Mouse (Mus musculus) cerebellum, postnatal 14 days (tissue): ENCODE measurements at regions not wholly inside any gene's neighbourhood (a gene's known extent, or its start where the extent isn't known, plus 50 kb on each side); places are given as distances from the start of the nearest gene placed in this dataset.
"Not testable (repeated sequence)": the region's sequence is repeated elsewhere in the genome, so short reads cannot be mapped to it uniquely, and the experiment has no call there.

Source experiments
- DNase-seq, 2 experiments: peaks; one replicate each; pipeline ENCODE4 v3.0.0; 2021; ENCODE audit warnings: mixed read lengths in 2 of 2

DNA sequence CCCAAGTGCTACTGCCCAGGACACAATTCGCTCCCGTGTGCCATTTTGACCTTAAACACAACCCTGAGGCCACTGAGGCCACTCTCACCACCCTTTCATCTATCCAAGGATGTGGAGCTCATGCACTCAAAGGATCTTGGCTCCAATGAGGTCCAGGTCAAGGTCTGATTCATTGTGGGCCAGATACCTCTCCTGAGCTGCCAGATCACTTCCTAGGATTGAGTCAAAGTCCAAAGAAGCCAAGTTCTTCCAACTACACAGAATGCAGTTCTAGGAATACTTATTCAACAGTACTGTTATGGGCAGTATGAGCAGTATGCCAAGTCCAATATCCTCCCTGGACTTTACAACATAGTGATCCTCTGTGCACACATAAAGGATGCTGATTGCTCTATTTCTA is 304.9 kb downstream of the Inhba start:
- DNase-seq: no peak

DNA sequence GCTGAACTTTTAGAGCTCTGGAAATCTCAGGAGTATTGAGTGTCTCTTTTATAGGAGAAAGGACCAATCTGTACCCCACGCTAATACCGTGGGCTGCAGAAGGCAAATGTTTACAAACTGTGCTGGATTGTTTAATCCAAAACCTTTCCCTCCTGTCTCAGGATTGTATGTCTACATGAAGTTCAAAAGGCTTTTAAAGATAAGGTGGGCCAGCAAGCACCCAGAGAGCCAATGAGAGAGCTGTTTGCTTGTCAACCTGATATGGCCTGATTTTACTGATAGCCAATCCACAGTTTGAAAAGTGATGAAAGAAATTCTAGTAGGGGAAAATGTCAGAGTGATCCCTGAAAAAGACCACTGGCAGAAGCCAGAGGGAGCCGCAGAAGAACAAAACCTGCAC is 305.8 kb downstream of the Inhba start:
- DNase-seq: no peak

DNA sequence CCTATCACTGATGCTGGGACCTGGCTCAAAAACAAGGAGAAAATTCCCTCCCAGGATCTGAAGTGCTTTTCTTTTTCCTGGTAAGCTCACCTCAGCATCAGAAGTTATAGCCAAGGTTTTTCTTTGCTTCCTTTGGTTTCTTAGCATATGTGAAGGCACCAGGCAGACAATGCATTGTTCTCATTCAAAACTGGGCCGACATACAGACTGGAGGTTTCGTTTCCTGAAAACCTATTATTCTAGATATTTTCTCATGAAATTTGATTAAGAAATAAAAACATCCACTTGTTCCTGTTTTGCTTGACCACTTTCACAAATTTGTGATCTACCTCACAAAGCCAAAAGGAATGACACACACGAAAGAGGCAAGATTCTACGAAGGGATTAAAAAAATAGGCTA is 308.7 kb downstream of the Inhba start:
- no peak for DNase-seq

DNA sequence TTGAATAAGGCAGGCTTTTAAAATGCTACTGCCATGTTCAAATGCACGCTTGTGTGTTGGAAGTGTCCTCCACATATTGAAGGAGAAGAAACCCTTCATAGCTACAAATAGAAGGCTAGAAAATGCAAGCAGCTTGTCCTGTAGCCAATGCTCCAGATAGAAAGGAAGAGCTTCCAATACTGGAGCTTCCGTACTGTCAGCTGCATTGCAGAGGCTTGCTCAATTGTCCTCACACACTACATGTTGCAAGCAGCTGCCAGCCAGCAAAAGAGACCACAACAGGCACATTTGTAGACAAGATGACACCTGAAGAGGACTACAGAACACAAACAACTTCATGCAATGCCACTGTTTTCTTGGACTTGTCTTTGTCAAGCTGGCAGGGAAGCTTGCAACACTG is 314.0 kb downstream of the Inhba start:
- no peak for DNase-seq

DNA sequence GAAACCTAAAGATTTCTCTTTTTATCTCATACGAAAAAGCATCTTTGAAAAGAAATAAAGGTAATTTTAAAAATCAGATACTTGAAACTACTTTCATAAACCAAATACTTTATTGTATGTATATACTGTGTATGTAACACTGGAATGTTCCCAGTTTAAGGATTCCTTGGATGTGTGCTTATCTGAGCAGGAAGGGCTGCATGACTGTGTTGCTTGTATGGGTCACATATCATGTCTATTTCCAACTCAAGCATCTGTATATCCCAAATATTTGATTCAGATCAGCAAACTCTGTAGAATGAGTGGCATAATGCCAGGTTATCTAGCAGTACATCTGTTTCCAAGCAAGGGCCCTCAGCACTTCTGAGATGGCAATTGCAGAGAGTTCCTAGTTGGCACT is 330.1 kb downstream of the Inhba start:
- DNase-seq: no peak

DNA sequence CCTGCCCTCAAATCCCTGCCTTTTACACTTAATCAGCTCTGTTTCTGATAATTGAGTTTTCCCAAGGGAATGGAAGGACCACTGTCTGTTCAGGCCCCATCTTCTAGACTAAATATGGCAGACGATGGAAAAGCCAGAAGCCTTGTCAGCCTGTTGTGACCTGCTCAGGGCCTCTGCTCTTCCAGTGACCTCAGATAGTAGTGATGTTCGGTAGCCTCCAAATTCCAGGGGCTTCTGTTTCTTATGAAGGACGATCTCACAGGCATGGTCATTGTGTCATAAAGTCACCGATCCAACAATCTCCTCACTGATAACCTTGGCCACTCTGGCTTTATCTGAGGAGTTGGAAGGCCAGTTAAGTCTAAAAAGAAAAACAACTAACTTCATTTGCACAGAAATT is 330.5 kb downstream of the Inhba start:
- DNase-seq: no peak

DNA sequence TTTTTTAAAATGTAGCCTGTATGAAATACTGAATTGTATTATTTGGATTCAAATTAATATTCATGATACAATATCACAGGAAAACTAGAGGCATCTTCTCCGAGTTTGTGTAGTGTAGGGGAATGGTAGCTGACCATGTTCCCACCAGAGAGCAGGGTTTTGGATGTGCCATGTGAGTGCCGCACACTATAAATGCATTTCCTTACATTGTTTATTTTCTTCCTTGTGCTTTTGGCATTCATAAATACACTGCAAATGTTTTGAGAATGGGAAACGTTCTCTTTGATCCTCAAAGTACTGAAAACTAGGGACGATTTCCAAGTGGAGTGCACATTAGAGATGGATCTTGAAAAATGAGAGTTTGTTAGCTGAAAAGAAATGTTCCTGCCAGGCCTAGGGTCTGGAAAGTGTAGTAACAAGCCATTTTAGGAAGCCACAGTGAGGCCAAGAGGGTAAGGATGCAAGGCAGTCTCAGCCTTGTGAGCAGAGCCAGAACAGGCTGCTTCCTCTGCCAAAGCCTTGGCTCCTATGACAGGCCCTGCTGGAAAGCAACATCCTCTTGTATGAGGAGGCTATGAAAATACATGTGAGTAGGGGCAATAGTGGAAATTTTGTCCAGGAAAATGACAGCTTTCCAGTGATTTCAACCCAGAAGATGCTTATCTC is 331.8 kb downstream of the Inhba start:
- DNase-seq: peak; percentile 40 to 48

DNA sequence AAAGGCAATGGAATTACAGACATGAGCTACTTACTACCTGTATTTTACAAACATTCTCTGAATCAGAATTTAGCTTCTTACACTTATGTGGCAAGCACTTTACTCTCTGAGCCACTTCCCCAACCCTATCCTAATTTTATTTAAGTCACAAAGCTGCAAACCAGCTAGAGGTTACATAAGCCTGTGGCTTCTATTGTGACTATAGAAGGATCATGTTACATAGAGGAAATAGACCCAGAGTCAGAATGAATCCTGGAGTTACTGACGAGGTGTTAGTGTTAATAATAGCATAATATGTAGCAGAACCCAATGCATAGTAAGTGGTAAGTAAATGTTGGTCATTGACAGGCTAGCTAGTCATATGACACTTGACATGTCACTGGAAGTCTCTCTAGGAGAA is 337.7 kb downstream of the Inhba start:
- no peak for DNase-seq

DNA sequence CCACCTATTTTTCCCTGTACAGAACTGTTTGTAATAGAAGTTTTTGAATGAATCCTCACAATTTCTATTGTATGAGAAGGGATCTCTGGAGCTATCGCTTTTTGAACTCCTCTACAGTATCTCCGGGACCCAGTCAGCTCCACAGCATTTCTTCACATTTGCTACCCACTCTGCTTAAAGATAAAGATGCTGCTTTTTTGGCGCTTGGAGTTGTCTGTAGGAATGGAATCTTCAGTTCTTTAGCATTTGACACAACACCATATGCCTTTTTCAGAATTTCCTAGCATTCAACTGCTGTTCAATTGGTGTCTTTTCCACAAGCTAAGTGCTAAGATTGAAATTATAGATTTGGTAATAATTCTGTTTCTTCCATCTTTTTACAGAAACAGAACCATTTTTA is 338.4 kb downstream of the Inhba start:
- no peak for DNase-seq

DNA sequence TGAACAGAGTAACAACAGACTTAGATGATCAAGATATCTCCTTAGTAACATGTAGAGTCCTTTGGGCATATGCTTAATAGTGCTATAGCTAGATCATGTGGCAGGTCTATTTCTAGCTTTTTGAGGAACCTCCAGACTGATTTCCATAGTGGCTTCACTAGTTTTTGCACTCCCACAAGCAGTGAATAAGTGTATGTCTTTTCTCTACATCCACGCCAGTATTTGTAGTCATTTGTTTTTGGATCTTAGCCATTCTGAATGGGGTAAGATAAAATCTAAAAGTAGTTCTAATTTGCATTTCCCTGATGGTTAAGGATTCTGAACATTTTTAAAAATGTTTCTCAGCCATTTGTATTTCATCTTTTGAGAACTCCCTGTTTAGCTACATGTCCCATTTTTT is 343.7 kb downstream of the Inhba start:
- DNase-seq: no peak

DNA sequence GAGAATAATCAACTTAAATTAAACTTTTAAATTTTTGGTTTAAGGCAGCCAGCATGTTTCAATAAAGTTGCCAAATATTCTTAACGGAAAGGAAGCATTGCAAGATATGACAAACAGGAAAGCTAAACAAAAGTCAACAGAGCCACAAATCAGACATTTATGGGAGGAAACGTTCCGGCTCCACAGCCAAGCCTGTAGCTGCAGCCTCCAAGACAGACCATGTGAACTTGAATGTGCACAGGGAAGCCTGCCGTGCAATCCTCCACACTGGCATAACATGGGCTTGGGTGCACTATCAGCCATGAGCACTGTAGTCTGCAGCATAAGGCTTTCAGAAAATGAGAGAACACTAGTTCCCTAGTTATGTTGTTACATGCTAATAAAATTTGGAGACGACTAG is 367.8 kb downstream of the Inhba start:
- DNase-seq: no peak

DNA sequence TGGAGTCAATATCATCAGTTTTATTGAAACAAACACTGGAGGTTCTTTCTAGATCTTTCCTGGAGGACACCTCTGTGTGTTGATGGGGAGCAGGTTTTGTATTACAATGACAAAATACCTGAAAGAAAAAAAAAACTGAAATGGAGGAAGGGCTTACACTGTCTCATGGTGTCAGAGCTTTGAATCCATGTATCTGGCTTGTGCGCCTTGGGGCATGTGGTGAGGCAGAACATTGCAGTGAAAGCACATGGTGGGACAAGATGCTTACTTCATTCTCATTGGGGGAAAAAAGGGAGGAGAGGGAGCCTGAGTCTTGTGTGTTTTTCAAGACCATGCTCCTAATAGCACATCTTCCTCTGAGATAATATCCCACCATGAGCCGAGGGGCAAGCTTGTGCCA is 368.3 kb downstream of the Inhba start:
- DNase-seq: no peak

DNA sequence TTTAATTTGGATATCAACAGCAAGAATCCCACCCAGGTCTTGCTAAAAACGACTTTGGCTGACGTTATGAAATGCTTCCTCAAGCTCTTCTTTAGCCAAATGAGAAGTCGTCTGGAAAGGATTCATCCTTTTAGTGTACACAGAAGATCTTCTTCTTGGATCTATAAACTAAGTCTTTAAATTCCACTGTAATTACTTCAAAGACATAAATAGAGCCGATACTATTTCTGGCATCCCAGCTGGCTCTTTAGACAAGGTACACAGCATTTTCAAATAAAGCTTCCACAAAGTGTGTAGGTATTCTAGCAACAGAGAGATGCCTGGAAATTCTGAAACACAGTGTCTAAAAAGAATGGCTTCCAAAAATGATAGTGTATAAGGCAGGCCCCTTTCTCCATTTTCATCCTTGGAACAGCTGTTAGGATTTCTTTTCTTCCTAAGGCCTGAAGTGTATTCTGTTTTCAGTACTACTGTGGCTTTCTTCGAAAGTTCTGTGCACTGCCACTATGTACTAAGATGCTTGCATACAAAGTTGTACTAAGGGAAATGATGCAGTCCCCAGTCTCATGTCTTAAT is 371.4 kb downstream of the Inhba start:
- DNase-seq: no peak

DNA sequence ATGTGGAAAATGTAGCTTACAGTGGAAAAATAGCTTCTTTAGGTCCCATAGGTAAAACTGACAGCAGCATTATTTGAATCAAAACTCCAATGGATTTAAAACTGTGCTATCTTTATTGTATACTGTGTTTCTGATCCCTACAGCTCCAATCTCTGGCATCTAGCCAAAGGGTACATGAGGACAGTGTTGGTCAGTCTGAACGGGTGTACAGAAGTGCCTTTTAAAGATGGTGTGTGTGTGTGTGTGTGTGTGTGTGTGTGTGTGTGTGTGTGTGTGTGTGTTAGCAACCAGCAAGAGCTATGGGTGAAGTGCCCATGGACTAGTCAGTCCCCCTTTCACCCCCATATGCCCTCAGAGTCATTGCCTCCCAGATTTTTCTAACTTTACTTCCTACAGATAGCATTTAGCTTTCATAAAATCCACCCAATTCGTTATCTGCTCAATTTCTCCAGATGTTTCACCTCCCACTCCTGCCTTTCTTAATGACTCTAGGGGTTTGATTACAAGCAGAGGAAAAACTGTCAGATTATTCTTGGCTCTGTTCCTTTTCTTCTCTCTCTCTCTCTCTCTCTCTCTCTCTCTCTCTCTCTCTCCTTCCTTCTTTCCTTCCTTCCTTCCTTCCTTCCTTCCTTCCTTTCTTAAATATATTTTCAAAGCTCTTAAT is 404.8 kb downstream of the Inhba start:
- DNase-seq: peak; percentile 6

DNA sequence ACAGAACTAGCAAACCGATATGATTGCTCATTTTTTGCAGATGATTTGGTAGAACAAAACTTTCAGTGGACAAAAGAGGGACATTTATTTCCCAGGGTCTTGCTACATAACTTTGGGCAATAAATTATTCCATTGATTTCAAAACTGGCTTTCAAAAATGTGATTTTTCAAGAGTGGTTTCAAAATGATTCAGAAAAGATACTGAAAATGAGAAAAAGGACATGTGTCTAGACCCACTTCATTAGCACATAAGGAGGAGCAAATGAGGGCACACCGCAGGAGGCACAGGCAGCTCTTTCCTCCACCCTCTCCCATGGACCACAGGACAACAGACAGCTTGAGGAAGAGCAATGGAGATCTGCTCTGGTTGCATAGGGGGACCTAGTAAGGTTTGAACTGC is 412.5 kb downstream of the Inhba start:
- no peak for DNase-seq

DNA sequence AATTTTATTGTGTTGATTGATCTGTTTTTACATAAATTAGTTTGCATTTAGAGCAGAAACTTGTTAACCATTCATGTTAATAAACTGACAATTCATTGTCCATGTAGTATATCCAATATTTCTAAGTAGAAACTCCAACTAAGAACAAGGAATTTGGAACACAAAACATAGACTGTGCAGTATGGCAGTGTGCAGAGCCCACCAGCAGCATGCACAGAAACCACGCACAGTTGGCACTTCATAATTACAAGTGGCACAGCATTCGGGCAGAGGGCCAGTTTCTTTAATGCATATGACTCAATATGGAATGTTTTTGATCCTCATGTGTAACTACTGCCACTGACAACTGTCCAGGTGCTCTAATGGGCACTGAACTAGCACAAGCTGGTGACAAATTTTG is 423.8 kb downstream of the Inhba start:
- DNase-seq: no peak

DNA sequence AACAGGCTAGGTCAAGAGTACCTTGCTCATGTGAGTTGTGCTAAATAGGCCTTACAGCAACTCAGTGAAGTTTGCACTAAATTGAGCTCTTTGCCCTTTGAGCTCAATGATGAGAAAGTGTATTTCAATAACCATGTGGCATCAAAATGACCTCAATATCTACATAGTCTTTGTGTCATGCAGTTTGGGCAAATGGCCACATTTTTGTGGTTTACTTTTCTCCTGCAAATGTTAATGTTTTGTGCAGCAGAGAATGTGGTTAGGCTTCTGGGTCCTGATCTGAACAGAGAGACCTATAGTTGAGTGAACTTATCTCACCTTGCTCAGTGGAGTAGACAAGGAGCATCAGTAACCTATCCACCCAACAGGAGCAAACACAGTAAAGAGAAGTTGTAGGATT is 441.6 kb downstream of the Inhba start:
- DNase-seq: no peak

DNA sequence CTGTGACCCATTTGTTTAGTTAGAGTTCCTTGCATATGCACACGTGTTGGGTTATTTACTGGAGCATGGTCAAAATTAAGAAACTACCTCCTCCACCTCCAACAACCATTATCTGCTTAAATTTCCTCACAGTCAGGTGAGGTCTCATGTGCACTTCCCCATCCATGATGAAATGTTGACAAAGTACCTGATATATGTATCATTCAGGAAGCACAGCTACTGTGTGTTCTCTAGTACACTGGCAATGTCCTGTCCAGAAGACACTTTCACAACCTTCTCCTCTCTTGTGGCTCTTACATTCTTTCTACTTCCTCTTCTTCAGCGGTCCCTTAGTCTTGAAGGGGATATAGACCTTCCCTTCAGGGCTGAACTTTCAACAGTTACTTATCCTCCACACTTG is 448.1 kb downstream of the Inhba start:
- no peak for DNase-seq

DNA sequence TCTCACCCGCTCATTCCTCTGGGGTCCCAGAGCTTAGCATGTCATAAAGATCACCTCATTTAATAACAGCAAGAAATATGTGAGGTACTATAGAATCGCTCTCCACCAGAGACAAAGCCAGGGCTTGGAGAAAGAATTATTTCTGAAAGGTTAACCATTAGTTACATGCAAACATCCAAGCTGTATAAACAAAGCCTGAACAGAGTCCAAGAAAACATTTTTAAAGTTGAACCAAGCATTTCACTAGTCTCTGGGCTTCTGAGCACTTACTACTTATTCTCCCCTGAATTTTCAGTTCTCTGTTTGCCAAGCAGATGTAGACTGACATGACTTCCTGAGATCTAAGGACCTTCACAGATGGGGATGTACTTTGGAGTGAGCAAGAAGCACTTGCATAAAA is 450.0 kb downstream of the Inhba start:
- DNase-seq: no peak

DNA sequence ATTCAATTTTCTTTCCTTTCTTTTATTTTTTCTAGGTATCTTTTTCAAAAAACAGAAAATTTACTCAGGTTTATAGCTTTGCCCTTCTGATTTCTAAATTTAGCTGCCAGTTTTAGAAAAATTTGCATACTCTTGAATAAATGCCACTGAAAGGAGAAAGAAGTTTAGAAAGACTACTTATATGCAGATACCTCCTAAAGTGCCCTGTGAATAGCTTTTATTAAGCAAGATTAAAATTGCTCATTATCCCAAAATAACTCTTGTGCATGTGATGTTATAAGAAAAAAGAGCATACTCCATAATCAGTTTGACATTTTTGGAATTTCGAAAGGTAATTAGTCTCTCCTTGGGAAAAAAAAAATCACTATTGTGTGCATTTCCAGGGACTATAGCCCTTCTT is 453.2 kb downstream of the Inhba start:
- DNase-seq: no peak

DNA sequence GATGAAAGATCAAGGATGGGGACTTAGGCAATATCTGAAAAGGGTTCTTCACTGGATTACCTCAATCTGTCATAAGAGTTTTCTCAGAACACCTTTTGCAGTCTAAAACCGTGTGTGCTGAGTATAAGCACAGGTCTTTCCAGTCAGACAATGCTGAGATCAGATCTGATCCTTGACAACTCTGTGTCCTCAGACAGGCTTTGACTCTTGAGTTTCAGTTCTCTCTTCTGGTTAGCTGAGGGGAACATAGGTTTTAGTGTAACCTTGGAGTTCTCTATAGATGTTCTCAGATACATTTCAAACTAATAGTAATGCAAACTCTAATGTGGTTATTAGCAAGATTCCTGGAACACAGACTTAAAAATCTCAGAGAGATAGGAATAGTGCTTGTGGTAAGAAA is 453.7 kb downstream of the Inhba start:
- no peak for DNase-seq

DNA sequence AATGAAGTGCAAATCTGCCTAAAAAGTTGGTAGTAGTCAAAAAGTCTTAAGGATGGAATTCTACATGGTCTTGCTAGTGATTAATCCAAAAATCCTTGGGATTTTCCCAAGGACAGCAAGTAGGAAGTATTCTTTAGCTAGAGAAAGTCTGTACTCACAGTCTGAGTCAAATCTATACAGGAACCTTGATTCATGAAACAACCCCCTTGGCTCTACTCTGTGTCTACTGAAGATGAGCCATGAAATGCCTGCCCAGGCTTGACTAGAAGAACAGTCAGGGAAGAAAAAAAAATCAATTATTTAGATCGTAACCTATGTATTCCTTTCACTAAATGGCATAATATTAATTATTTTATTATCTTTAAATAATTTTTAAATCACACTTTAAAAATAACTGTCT is 454.2 kb downstream of the Inhba start:
- no peak for DNase-seq

DNA sequence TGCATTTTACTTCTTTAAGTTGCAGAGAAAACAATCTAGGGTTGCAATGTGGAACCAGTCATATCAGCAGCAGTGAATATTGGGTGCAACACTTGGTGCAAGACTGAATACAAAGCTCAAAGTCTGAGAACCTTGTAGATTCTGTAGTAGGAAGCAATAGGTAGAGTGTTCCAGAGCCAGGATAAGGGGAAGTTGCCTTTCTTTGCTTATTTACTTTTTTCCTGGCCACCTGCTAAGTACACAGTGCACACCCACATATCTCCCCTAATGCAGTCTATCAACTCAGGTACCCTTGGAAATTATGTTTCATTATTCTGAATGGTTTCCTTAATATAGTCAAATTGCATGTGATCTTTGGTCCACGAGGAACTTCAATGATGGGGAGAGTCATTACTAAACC is 464.9 kb downstream of the Inhba start:
- DNase-seq: no peak

DNA sequence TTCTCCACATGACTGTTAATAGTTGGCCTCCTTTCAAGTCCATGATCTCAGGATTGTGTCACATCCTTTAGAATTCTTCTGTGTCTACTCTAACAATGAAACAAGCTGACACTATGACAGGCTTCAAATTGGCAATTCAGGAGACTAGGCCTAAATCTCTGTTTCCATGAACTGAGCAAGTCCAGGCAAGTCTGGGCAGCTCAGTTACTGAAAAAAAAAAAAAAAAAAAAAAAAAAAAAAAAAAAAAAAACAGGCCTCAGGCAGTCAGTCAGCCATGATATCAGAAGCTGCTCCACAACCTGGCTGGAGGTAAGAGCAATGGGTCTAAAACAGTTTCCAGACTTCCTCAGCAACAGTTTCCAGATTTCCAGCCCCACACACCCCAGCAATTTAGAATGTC is 475.6 kb downstream of the Inhba start:
- DNase-seq: no peak

DNA sequence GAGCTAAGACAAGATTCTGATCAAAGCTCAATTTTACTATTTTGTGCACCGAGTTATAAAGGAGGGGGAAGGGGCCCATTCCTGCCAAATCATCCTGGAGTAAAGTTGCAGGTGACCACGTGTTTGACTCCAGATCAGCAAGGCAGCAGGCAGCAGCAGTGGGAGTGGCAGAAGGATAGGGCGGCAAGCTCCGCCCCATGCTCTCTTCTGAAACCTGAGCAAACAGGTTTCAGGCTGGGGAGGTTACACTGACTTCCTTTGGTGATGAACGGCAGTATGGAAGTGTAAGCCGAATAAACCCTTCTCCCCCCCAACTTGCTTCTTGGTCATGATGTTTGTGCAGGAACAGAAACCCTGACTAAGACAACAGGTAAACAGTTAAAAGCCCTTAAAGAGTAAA is 479.0 kb downstream of the Inhba start:
- DNase-seq: not testable (repeated sequence)
